Mouse (Mus musculus) liver, embryonic 12.5 days (tissue): ENCODE results near the gene Naa10. TPM values are rescaled to one million over a fixed set of nuclear protein-coding genes. Genes with fewer than 3 reads are reported as not detected.

Experiments
- ATAC-seq: fragments of 200-750 bp; cut with Nextera tagmentation; 2 replicates; pipeline ENCODE4 v1.8.0; 2017; ENCODE audit warnings: moderate number of reproducible peaks, mild to moderate bottlenecking, moderate library complexity
- H3K27ac ChIP-seq: fragments of 300-500 bp; sonication (generic); 2 replicates; pipeline ENCODE4 v1.5.1; 2016; ENCODE audit warnings: mild to moderate bottlenecking
- H3K27me3 ChIP-seq: fragments of 300-500 bp; sonication (generic); replicated peaks from 2 replicates; pipeline ENCODE4 v1.6.1; 2016; ENCODE audit warnings: mild to moderate bottlenecking, moderate library complexity
- H3K36me3 ChIP-seq: fragments of 300-500 bp; sonication (generic); 2 replicates; pipeline ENCODE4 v1.6.1; 2016; ENCODE audit warnings: mild to moderate bottlenecking, moderate library complexity
- H3K4me1 ChIP-seq: fragments of 300-500 bp; sonication (generic); 2 replicates; pipeline ENCODE4 v1.6.1; 2016
- H3K4me2 ChIP-seq: fragments of 300-500 bp; sonication (generic); 2 replicates; pipeline ENCODE4 v1.6.1; 2016; ENCODE audit warnings: mild to moderate bottlenecking, moderate library complexity
- H3K4me3 ChIP-seq: fragments of 300-500 bp; sonication (generic); 2 replicates; pipeline ENCODE4 v1.5.1; 2016; ENCODE audit warnings: mild to moderate bottlenecking, moderate library complexity
- H3K9ac ChIP-seq: fragments of 300-500 bp; sonication (generic); 2 replicates; pipeline ENCODE4 v1.6.1; 2016; ENCODE audit warnings: mild to moderate bottlenecking, moderate library complexity
- H3K9me3 ChIP-seq: fragments of 300-500 bp; sonication (generic); replicated peaks from 2 replicates; pipeline ENCODE4 v1.6.1; 2016; ENCODE audit warnings: mild to moderate bottlenecking, moderate library complexity
- WGBS: fragments of 180-500 bp; shearing (Covaris S2); methylation state at CpG from one replicate; pipeline ENCODE4 v1.1.7; 2016; ENCODE audit not compliant: insufficient replicate concordance; 5-methylcytosine and 5-hydroxymethylcytosine counted together
- polyA plus RNA-seq: library from polyadenylated mRNA; unstranded; fragments of >200 nt; fragmentation: Nextera tagmentation; extraction: Ambion mirVana; gene quantifications from 2 replicates; pipeline ENCODE4 v1.2.1, GENCODE M21; 2016

The Naa10 gene
- polyA plus RNA-seq, 1 experiment from 2014 or later: 148 TPM

DNA sequence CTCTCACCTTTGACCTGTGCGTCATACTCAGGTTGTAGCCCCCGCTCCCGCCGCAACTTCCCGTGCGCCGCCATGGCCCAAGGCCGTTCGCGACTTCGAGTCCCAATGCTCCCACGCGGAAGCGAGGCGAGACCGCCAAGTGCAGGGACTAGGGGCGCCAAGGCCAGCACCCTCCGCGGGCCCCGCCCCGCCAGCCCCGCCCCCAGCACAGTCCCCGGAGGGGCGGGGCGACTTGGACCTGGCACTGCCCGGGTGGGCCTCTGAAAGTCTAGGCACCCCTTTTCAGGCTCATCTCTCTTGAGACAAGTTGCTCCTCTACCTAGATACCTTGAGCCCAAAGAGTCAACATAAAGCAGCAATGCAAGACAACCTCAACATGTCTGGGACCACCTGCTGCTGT, 10.6 kb downstream of the Naa10 start:
- Histone ChIP-seq H3K27ac (peak overlapping the region; percentile 80), H3K4me1 (peaks cover 50% of the 10 kb centered on the region), H3K9ac (peak overlapping the region; percentile 61), H3K9me3 (no peaks in the 10 kb centered on the region), H3K4me3 (peak overlapping the region; percentile 50), H3K27me3 (no peaks in the 10 kb centered on the region), H3K36me3 (no peaks in the 10 kb centered on the region), H3K4me2 (peak overlapping the region; percentile 79)
- 30% methylated on average over 19 of the region's 26 CpGs for whole genome bisulfite sequencing
- peak; percentile 31; the same call in 1 of the 2 replicates for ATAC-seq

DNA sequence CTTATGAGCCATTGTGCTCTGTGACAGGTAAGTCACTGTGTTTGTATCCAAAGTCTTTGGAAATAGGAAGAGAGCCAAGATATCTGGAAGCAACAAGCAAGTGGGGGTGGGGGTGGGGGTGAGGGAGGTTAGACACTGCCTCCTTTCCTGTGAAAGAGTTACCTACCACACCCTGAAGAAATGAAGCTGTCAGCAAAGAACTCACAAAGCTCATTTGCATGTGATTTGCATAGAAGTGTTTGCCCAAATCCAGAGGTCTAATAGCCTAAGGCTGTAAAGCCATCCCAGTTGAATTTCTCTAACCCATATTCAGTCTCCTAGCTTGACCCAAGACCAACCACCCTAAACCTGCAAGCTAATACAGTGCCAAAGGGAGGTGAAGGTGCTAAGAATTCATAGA, 11.3 kb downstream of the Naa10 start:
- Histone ChIP-seq H3K9me3 (no peaks in the 10 kb centered on the region), H3K4me3 (peak overlapping the region; percentile 50), H3K36me3 (peaks cover 7% of the 10 kb centered on the region; the same call in 1 of the 2 replicates), H3K27ac (peak overlapping the region; percentile 80), H3K27me3 (no peaks in the 10 kb centered on the region), H3K4me1 (peaks cover 44% of the 10 kb centered on the region), H3K9ac (peak overlapping the region; percentile 61), H3K4me2 (peak overlapping the region; percentile 79)
- ATAC-seq: no peak

DNA sequence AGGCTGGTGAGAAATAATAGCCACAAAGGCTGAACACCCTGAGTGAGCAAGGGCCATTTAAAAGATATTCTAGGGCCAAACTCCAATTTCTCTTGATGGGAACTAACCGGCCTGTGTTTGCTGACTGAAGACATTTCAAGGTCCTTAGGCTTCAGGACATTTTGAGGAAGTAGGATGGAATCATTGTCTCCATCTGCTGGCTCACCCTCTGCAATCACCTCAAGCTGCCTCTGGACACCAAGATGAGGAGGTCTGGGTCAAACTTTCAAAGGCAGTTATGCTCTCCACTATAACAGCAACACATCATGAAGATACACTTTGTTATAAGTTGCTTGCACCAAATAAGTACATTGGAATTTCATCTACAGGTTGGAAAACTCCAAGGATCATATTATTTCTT, 11.7 kb downstream of the Naa10 start:
- Histone ChIP-seq H3K27ac (0 out of 2 replicates have a peak overlapping the region, but pooled peaks have one; percentile 80), H3K4me2 (peak overlapping the region; percentile 79), H3K4me1 (peaks cover 43% of the 10 kb centered on the region), H3K9ac (0 out of 2 replicates have a peak overlapping the region, but pooled peaks have one; percentile 61), H3K27me3 (no peaks in the 10 kb centered on the region), H3K9me3 (no peaks in the 10 kb centered on the region), H3K4me3 (peak overlapping the region; percentile 50), H3K36me3 (peaks cover 9% of the 10 kb centered on the region; the same call in 1 of the 2 replicates)
- 25% methylated on average over 1 of the region's 1 CpGs for WGBS
- no peak for ATAC-seq

DNA sequence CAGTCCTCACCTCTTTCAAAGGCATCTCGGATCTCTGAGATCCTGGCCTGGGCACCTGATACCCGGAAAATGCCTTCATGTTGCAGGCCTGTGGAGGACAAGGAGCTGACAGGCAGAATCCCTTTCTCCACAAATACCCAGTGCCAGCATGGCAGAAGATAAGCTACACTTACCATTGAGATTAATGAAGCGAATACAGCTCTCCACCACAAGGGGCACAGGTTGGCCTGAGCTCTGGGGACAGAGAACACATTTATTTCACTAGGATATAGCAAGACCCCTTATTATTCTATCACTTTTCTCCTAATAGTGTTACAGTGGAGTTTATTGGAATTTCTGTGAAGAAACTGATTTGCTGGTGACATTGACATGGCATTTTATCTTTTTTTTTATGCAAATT, 23.8 kb downstream of the Naa10 start:
- no peak for ATAC-seq
- Histone ChIP-seq H3K27ac (no peak overlapping the region), H3K4me2 (no peak overlapping the region), H3K9ac (no peak overlapping the region), H3K27me3 (no peaks in the 10 kb centered on the region), H3K9me3 (no peaks in the 10 kb centered on the region), H3K36me3 (no peaks in the 10 kb centered on the region), H3K4me3 (no peak overlapping the region), H3K4me1 (no peaks in the 10 kb centered on the region)
- WGBS: 56% methylated on average over 3 of the region's 3 CpGs

DNA sequence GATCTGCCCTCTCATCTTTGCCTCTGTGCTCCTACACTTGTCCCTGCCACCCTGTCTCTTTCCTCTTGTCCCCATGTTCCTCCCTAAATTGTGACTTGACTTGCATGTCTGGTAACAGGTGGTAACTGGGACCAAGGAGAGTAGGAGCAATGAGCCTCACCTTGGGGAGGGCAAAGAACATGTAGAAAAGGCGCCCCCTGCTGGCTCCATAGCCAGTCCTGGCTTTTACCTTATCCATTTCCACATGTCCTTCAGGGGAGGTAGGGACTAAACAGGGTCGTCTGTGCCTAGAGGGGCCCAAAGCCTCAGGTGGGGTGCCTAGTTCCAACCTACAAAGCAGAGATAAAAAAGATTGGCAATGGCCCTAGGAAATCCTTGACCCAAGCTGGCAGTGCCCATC, 26.0 kb downstream of the Naa10 start, which contains the start of gene L1cam:
Gene L1cam, minus strand, starts transcription at position 387 of the 400 bp plus-strand sequence.
- Histone ChIP-seq H3K4me2 (no peak within 1 kb of the TSS), H3K27me3 (0 out of 2 replicates have a peak, but pooled peaks cover 5% of the 10 kb centered on the region), H3K9ac (no peak within 1 kb of the TSS), H3K9me3 (no peaks in the 10 kb centered on the region), H3K4me1 (no peaks in the 10 kb centered on the region), H3K4me3 (no peak within 1 kb of the TSS), H3K36me3 (no peaks in the 10 kb centered on the region), H3K27ac (no peak within 1 kb of the TSS)
- WGBS: 14% methylated on average over 2 of the region's 2 CpGs
- ATAC-seq: no peak

DNA sequence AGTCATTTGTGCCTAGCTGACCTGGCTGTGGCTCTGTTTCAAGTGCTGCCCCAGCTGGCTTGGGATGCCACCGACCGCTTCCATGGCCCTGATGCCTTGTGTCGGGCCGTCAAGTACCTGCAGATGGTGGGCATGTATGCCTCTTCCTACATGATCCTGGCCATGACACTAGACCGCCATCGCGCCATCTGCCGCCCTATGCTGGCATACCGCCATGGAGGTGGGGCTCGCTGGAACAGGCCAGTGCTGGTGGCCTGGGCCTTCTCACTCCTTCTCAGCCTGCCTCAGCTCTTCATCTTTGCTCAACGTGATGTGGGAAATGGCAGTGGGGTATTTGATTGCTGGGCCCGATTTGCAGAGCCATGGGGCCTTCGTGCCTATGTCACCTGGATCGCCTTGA, 28.9 kb downstream of the Naa10 start:
- no peak overlapping the region for H3K27ac ChIP-seq
- H3K36me3 ChIP-seq: no peaks in the 10 kb centered on the region
- no peak overlapping the region for H3K4me2 ChIP-seq
- no peak overlapping the region for H3K9ac ChIP-seq
- WGBS: 83% methylated on average over 14 of the region's 14 CpGs
- ATAC-seq: no peak
- 0 out of 2 replicates have a peak, but pooled peaks cover 5% of the 10 kb centered on the region for H3K27me3 ChIP-seq
- no peaks in the 10 kb centered on the region for H3K4me1 ChIP-seq
- H3K9me3 ChIP-seq: no peaks in the 10 kb centered on the region
- no peak overlapping the region for H3K4me3 ChIP-seq

DNA sequence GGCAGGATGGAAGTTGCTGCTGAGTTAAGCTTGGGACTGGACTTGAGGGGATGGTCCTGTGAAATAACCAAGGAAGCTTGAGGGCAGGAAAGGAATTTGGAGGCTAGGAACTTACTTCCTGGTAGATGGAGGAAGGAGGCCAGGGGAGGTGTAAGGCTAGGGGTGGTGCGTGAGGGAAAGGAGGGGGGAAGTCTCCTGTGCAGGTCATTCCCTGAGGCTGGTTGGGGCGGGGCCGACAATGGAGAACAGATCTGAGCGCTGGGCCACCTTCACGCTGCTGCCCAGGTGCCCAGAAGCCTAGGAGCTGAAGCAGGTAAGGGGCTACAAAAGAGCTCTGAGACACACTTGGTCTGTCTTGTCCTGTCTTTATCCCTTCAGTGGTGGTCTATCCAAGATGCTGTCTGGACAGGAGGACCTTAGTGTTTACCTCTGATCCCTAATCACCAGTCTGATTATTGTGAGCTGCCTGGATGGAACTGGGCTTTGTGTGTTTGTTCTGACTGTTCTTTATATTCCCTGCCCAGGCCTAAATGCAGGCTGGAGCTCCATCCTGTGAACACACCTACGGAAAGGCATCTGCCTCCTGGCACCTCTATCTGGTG, 30.1 kb downstream of the Naa10 start, which contains the start of gene Avpr2:
Gene Avpr2, plus strand, starts transcription at position 552 of the 602 bp plus-strand sequence.
- Histone ChIP-seq H3K27ac (no peak within 1 kb of the TSS), H3K9ac (no peak within 1 kb of the TSS), H3K9me3 (no peaks in the 10 kb centered on the region), H3K27me3 (0 out of 2 replicates have a peak, but pooled peaks cover 5% of the 10 kb centered on the region), H3K4me2 (no peak within 1 kb of the TSS), H3K4me1 (no peaks in the 10 kb centered on the region), H3K4me3 (no peak within 1 kb of the TSS), H3K36me3 (no peaks in the 10 kb centered on the region)
- 42% methylated on average over 6 of the region's 6 CpGs for WGBS
- no peak for ATAC-seq

DNA sequence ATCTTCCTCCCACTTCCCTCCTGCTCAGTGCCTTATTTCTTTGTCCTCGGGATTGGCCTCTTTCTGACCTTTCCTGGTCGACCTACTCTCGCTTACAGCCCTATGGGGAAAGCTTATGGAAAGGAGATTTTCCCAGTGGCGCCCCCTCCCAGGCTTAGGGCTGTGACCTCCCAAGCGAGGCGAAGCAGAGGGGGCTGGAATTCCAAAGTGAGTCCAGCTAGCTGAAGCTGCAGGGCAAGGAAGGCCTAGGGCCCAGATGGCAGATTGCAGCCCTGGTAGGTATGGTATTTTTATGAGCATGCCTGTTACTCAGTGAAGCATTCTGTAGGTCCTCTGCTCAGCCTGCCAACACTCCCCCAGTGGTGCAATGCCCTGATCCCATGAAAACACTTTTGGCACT, 40.3 kb downstream of the Naa10 start:
- Histone ChIP-seq H3K4me1 (peaks cover 6% of the 10 kb centered on the region; the same call in 1 of the 2 replicates), H3K9ac (no peak overlapping the region), H3K4me3 (no peak overlapping the region), H3K4me2 (no peak overlapping the region), H3K9me3 (no peaks in the 10 kb centered on the region), H3K27me3 (peaks cover 50% of the 10 kb centered on the region), H3K27ac (no peak overlapping the region), H3K36me3 (no peaks in the 10 kb centered on the region)
- ATAC-seq: no peak
- 36% methylated on average over 6 of the region's 6 CpGs for WGBS

DNA sequence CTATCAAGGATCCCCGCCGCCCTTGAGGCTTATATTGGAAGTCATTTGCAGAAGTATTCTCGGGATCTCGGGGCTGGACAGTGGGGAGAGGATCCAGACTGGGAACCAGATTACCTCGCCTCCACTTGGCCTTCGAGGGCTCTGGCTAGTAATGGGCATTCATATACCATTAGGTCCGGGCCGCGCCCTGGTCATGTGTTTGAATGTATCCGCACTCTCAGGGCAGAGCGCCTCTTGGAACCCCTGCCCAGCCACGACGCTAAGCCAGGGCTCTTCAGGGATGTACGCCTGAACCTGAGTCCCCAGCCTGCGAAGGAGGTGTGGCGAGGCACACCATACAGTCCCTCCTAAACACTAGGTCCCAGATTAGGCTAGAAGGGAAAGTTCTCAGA, 40.7 kb downstream of the Naa10 start:
- Histone ChIP-seq H3K4me2 (peak overlapping the region; percentile 58), H3K27ac (no peak overlapping the region), H3K4me3 (peak overlapping the region; percentile 21), H3K9ac (no peak overlapping the region), H3K36me3 (no peaks in the 10 kb centered on the region), H3K9me3 (no peaks in the 10 kb centered on the region), H3K27me3 (peaks cover 52% of the 10 kb centered on the region), H3K4me1 (peaks cover 6% of the 10 kb centered on the region; the same call in 1 of the 2 replicates)
- no peak for ATAC-seq
- WGBS: 26% methylated on average over 16 of the region's 16 CpGs

DNA sequence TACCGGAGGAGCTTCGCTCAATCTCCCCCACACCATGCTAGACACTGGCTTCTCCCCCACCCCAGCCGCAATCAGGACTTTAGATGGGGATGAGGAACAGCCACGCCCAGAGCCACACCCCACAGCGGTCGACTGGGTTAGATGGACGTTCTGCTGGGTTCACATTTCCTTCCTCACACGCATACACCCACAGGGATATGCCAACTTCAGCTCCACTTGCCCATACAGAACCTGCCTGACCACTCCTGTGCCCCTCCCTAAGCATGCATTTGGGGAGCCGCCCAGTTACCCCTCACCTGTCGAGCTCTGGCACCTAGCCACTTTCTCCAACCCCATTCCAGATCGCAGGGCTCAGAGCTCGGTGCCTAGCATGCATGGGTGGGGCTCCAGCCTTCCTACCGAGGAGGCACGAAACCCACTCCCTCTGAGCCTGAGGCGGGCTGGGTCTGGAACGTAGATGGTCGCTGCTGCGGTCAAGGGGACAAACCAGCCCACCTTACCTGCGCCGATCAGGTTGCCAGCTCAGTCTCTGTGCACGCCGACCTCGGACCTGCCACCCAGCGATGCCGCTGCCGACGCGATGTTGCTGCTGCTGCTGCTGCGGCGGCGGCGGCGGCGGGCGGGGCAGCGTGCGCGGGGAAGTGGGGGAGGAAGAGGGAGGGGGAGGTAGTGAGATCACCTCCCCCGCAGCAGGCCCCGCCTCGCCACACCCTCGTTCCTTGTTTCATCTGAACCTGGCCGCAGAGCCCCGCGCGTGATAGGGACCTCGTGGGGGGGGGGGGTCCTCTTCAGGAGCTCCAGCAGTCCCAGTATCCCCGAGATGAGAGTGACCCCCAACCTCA, 41.3 kb downstream of the Naa10 start:
- H3K4me2 ChIP-seq: peak overlapping the region; percentile 58
- H3K4me3 ChIP-seq: peak overlapping the region; percentile 21
- H3K36me3 ChIP-seq: no peaks in the 10 kb centered on the region
- peaks cover 52% of the 10 kb centered on the region for H3K27me3 ChIP-seq
- WGBS: 11% methylated on average over 29 of the region's 48 CpGs
- no peaks in the 10 kb centered on the region for H3K9me3 ChIP-seq
- H3K4me1 ChIP-seq: peaks cover 6% of the 10 kb centered on the region; the same call in 1 of the 2 replicates
- ATAC-seq: no peak
- no peak overlapping the region for H3K9ac ChIP-seq
- H3K27ac ChIP-seq: no peak overlapping the region

DNA sequence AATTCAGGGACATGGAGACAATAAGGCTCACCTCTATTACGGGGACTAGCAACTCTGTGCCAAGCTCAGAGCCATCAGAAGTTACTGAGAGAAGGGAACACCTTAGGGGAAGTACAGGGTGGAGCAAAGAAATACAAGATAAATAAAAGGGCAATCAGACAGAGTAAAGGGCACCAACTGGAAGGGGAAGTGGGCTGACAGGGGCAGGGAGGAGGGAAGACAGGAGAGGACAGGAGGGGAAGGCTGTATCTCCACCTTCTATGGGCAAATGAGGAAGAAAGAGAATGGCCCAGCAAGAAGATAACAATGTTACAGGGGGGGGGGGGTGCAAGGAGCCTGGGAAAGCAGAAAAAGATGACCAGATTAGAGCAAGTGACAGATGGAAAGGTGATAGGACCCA, 44.7 kb downstream of the Naa10 start:
- H3K9me3 ChIP-seq: no peaks in the 10 kb centered on the region
- no peaks in the 10 kb centered on the region for H3K36me3 ChIP-seq
- H3K4me1 ChIP-seq: peaks cover 6% of the 10 kb centered on the region; the same call in 1 of the 2 replicates
- no peak overlapping the region for H3K4me3 ChIP-seq
- WGBS: 56% methylated on average over 1 of the region's 1 CpGs
- H3K4me2 ChIP-seq: no peak overlapping the region
- ATAC-seq: no peak
- H3K27me3 ChIP-seq: peaks cover 51% of the 10 kb centered on the region
- no peak overlapping the region for H3K9ac ChIP-seq
- H3K27ac ChIP-seq: no peak overlapping the region

DNA sequence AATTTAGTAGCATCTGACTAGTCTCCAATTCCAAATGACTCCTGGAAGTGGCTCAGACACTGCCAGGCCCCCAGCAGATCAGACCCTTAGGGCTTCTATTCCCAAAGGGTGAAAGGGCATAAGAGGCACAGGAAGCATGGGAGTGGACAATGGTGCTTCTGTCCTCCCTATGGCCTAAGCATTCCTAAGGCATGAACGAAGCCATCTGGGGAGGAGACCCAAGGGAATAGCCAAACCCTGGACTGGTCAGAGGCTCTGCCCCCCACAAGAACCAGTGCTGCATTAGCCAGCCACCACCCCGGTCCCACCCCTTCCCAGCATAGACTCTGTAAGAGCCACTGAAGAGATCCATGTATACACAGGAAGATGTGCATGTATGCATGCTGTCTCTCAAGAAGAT, 45.9 kb downstream of the Naa10 start:
- H3K27ac ChIP-seq: no peak overlapping the region
- H3K9me3 ChIP-seq: no peaks in the 10 kb centered on the region
- H3K36me3 ChIP-seq: no peaks in the 10 kb centered on the region
- no peak overlapping the region for H3K9ac ChIP-seq
- no peak overlapping the region for H3K4me3 ChIP-seq
- no peak overlapping the region for H3K4me2 ChIP-seq
- ATAC-seq: no peak
- 48% methylated on average over 2 of the region's 2 CpGs for WGBS
- peaks cover 6% of the 10 kb centered on the region; the same call in 1 of the 2 replicates for H3K4me1 ChIP-seq
- H3K27me3 ChIP-seq: peaks cover 42% of the 10 kb centered on the region
